Mouse (Mus musculus): ENCODE data around the gene Fxn. TPM values are rescaled to one million over a fixed set of nuclear protein-coding genes. Genes with fewer than 3 reads are reported as not detected.

Gene Fxn
- polyA plus RNA-seq (2014; fragmentation: Nextera tagmentation; extraction: Ambion mirVana), result 37.0 and 37.9 TPM in 2 replicates

DNA sequence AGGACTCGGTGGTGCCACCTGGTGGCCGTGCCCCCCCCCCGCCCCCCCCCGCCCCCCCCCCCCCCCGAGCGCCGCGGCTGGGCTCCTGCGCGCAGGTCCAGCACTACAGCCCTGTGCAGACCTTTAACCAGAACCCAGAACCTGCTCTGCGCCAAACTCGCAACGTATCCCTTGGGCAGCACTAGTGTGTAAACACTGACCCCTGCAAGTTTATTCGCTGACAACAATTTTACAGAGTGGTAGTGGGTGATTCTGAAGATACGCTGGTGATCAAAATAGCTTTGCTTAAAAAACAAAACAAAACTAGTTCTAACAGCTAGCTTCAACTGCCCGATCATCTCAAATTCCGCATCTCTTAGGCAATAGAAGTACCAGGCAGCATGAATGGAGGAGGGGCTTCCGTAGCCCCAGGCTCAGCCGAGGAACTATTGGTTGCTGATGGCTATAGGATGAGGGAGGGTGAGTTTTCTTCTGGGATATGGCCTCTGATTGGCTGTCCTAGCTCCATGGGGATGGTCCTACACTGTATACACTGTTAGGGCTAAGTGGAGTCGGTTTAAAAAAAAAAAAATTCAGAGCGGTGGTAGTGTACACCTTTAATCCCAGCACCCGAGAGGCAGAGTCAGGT, at the start of gene Fxn:
Fxn (minus strand) TSS at position 5 of the 628 bp plus-strand sequence.
- peak within 1 kb of the TSS; percentile 90 for H3K4me2 ChIP-seq (ENCODE audit: low read length)
- H3K27ac ChIP-seq (replicated peaks; ENCODE audit: low read depth, low read length), result peak within 1 kb of the TSS; percentile 81
- H3K9me3 ChIP-seq (ENCODE audit: control insufficient read depth, low read length), result no peaks in the 10 kb centered on the region
- under 1% methylated on average over 14 of the region's 22 CpGs for WGBS
- peaks cover 8% of the 10 kb centered on the region; the same call in 1 of the 2 replicates for H3K4me1 ChIP-seq (ENCODE audit: control insufficient read depth, insufficient read depth, low read length)
- no peaks in the 10 kb centered on the region for H3K36me3 ChIP-seq (ENCODE audit: control insufficient read depth, insufficient read depth, low read length)
- peak; percentile 91 for ATAC-seq (ENCODE audit: low FRiP score, low TSS enrichment)
- H3K9ac ChIP-seq (replicated peaks; ENCODE audit: low read length), result peak within 1 kb of the TSS; percentile 68
- no peaks in the 10 kb centered on the region for H3K27me3 ChIP-seq (ENCODE audit: control insufficient read depth, insufficient read depth, low read length)
- peak; percentile 86 for DNase-seq
- peak within 1 kb of the TSS; percentile 66 for H3K4me3 ChIP-seq (replicated peaks; ENCODE audit: low read depth, low read length)

DNA sequence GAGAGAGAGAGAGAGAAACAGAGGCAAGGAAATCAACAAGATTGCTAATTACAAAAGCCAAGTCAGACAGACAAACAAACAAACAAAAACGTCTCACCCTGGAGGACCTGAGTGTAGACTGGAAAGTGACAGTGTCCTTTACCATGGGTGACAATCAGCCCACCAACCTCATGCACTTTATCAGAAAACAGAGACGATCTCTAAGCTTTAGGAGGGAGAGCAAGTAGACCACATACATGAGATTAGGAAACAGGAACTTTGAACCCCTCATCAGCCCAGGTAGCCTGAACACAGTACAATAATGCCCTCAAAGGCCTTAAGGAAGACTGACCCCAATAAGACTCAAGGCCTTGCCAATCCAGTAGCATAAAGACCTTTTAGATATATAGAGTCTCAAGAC, 47.5 kb upstream of the Fxn start:
- 77% methylated on average over 2 of the region's 2 CpGs for WGBS
- H3K4me3 ChIP-seq (replicated peaks; ENCODE audit: low read depth, low read length), result no peak overlapping the region
- no peak overlapping the region for H3K4me2 ChIP-seq (ENCODE audit: low read length)
- H3K4me1 ChIP-seq (ENCODE audit: control insufficient read depth, insufficient read depth, low read length), result peaks cover 8% of the 10 kb centered on the region; the same call in 1 of the 2 replicates
- no peak overlapping the region for H3K27ac ChIP-seq (replicated peaks; ENCODE audit: low read depth, low read length)
- H3K9me3 ChIP-seq (ENCODE audit: control insufficient read depth, low read length), result no peaks in the 10 kb centered on the region
- DNase-seq (no peak), ATAC-seq (ENCODE audit: low FRiP score, low TSS enrichment) (no peak)
- H3K36me3 ChIP-seq (ENCODE audit: control insufficient read depth, insufficient read depth, low read length), result no peaks in the 10 kb centered on the region
- no peaks in the 10 kb centered on the region for H3K27me3 ChIP-seq (ENCODE audit: control insufficient read depth, insufficient read depth, low read length)
- H3K9ac ChIP-seq (replicated peaks; ENCODE audit: low read length), result no peak overlapping the region

DNA sequence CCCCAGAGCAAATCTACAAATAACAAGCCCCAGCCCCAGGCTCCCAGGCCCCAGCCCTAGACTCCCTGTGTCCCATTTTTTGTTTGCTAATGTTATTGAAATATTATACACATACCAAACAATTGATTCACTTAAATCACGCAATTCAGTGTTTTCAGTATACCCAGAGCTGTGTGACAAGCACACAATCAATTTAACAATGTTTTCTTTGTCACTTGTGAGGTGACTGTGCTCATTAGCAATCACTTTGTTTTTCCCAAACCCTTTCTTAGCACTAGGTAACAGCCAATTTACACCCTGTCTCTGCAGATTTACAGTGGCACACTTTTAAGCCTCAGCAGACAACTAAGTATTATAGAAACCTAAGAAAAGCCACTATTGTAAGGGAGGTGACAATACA, 46.6 kb upstream of the Fxn start:
- no peak for DNase-seq
- 51% methylated on average over 1 of the region's 1 CpGs for WGBS
- no peak for ATAC-seq (ENCODE audit: low FRiP score, low TSS enrichment)

DNA sequence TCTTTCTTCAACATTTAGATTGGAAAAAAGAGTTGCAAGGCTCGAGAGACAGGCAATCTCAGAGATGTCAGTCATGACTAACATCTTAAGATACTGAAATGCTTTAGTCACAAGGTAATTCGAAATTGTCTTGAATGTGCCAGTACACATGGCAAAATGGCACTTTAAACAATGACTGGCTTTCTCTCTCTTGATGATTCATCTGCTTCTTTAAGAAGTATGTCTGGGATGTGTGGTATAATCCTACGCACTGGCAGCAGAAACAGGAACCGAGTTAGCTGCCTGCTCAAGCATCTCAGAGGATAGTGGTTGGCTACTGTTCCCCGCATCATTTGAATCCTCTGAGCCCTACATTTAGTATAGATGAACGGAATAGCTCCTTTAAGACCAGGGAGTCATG, 45.3 kb upstream of the Fxn start:
- Histone ChIP-seq H3K4me1 (ENCODE audit: control insufficient read depth, insufficient read depth, low read length) (peaks cover 8% of the 10 kb centered on the region; the same call in 1 of the 2 replicates), H3K4me3 (replicated peaks; ENCODE audit: low read depth, low read length) (no peak overlapping the region), H3K9ac (replicated peaks; ENCODE audit: low read length) (no peak overlapping the region), H3K36me3 (ENCODE audit: control insufficient read depth, insufficient read depth, low read length) (no peaks in the 10 kb centered on the region), H3K9me3 (ENCODE audit: control insufficient read depth, low read length) (no peaks in the 10 kb centered on the region), H3K4me2 (ENCODE audit: low read length) (no peak overlapping the region), H3K27ac (replicated peaks; ENCODE audit: low read depth, low read length) (no peak overlapping the region), H3K27me3 (ENCODE audit: control insufficient read depth, insufficient read depth, low read length) (no peaks in the 10 kb centered on the region)
- ATAC-seq (ENCODE audit: low FRiP score, low TSS enrichment) (no peak), DNase-seq (no peak)
- WGBS, result 83% methylated on average over 6 of the region's 6 CpGs

More for the DNA sequence above, 46.6 kb upstream of the Fxn start:
- Histone ChIP-seq H3K9me3 (ENCODE audit: control insufficient read depth, low read length) (no peaks in the 10 kb centered on the region), H3K4me1 (ENCODE audit: control insufficient read depth, insufficient read depth, low read length) (peaks cover 8% of the 10 kb centered on the region; the same call in 1 of the 2 replicates), H3K4me3 (replicated peaks; ENCODE audit: low read depth, low read length) (no peak overlapping the region), H3K9ac (replicated peaks; ENCODE audit: low read length) (no peak overlapping the region), H3K27ac (replicated peaks; ENCODE audit: low read depth, low read length) (no peak overlapping the region), H3K36me3 (ENCODE audit: control insufficient read depth, insufficient read depth, low read length) (no peaks in the 10 kb centered on the region), H3K4me2 (ENCODE audit: low read length) (no peak overlapping the region), H3K27me3 (ENCODE audit: control insufficient read depth, insufficient read depth, low read length) (no peaks in the 10 kb centered on the region)

DNA sequence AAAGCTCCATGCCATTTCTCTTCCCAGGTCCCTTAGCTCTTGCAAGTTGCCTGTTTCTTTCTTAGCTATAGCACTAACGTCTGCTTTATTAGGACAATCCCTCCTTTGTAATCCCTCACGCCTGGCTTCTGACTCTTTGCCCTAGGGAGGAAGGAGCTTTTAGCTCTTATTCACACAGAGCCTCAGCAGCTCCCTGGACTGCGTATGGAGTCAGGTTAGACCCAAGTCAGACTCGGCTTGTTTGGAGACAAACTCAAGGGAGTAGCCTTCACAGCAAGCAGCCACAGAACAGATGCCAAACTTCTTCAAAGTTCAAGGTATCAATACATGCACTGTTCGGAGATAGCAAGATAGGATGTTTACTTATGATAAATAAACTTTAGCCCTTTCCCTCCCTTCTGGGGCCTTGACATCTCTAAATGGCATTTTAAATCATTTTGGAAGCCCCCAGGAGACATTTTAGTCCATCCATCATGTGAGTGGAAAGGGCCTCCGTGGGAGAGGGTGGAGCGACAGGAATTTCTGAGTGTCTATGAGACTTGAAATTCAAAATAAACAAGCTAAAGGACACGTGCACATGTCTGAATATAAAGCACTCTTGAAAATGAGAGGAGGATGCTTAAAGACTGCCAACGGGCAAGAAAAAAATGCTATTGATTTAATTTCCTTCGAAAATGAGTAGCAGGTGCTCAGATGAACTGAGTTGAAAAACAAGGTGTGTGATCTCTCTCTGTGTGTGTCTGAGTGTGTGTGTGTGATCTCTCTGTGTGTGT, 43.6 kb upstream of the Fxn start:
- Histone ChIP-seq H3K27ac (replicated peaks; ENCODE audit: low read depth, low read length) (no peak overlapping the region), H3K4me2 (ENCODE audit: low read length) (no peak overlapping the region), H3K9ac (replicated peaks; ENCODE audit: low read length) (no peak overlapping the region), H3K4me1 (ENCODE audit: control insufficient read depth, insufficient read depth, low read length) (peaks cover 8% of the 10 kb centered on the region; the same call in 1 of the 2 replicates), H3K36me3 (ENCODE audit: control insufficient read depth, insufficient read depth, low read length) (no peaks in the 10 kb centered on the region), H3K9me3 (ENCODE audit: control insufficient read depth, low read length) (no peaks in the 10 kb centered on the region), H3K27me3 (ENCODE audit: control insufficient read depth, insufficient read depth, low read length) (no peaks in the 10 kb centered on the region), H3K4me3 (replicated peaks; ENCODE audit: low read depth, low read length) (no peak overlapping the region)
- no peak for DNase-seq
- WGBS, result 42% methylated on average over 10 of the region's 10 CpGs
- ATAC-seq (ENCODE audit: low FRiP score, low TSS enrichment), result no peak

DNA sequence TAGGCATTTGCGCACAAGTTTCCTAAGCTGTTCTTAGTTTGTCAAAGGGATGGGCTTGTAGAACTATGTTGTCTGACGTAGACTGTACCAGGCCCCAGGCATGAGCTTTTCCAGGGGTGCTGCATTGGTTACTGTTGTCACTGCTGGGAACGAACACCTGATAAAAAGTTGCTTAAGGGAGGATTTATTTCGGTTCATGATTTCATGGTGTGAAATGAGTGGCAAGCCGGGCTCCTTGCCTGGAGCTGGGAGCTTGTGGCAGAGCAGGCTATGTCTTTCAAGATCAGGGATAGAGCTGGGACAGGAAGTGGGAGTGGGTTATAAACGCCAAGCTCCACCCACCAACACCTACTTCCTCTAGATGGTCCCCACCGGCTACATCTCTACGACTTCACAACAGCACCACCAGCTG, 41.5 kb upstream of the Fxn start:
- no peak overlapping the region for H3K9ac ChIP-seq (replicated peaks; ENCODE audit: low read length)
- H3K4me3 ChIP-seq (replicated peaks; ENCODE audit: low read depth, low read length), result no peak overlapping the region
- H3K4me1 ChIP-seq (ENCODE audit: control insufficient read depth, insufficient read depth, low read length), result peaks cover 8% of the 10 kb centered on the region
- H3K36me3 ChIP-seq (ENCODE audit: control insufficient read depth, insufficient read depth, low read length), result no peaks in the 10 kb centered on the region
- 88% methylated on average over 8 of the region's 8 CpGs for WGBS
- ATAC-seq (ENCODE audit: low FRiP score, low TSS enrichment), result no peak
- no peaks in the 10 kb centered on the region for H3K27me3 ChIP-seq (ENCODE audit: control insufficient read depth, insufficient read depth, low read length)
- no peaks in the 10 kb centered on the region for H3K9me3 ChIP-seq (ENCODE audit: control insufficient read depth, low read length)
- no peak overlapping the region for H3K27ac ChIP-seq (replicated peaks; ENCODE audit: low read depth, low read length)
- H3K4me2 ChIP-seq (ENCODE audit: low read length), result no peak overlapping the region
- DNase-seq, result no peak

DNA sequence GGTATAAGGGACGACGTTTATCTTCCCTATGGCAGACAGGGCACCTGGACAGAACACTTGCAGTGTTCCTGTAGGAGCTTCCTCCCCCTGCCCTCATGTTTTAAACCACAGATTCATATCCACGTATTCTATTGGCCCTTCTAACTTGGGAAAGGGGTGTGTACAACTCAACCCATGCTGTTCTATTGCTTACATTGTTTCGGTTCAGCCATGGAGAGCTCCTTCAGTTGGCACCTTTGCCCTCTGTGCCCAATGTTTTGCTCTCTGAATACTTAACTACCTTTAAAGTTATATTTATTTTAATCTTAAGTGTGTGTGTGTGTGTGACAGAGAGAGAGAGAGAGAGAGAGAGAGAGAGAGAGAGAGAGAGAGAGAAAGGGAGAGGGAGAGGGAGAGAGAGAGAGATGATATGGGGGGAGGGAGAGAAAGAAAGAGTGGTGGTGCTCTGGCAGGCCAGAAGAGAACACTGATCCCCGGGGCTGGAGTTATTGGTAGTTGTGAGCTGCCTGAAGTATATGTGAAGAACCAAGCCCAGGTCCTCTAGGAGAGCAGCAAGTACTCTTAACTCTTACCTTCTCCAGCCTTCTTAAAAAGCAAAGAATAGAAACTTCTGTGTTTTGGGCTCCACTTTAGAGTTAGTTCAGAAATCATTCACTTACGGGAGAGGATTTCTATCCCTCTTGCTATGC, 41.0 kb upstream of the Fxn start:
- Histone ChIP-seq H3K27me3 (ENCODE audit: control insufficient read depth, insufficient read depth, low read length) (no peaks in the 10 kb centered on the region), H3K27ac (replicated peaks; ENCODE audit: low read depth, low read length) (no peak overlapping the region), H3K4me2 (ENCODE audit: low read length) (no peak overlapping the region), H3K4me3 (replicated peaks; ENCODE audit: low read depth, low read length) (no peak overlapping the region), H3K36me3 (ENCODE audit: control insufficient read depth, insufficient read depth, low read length) (no peaks in the 10 kb centered on the region), H3K4me1 (ENCODE audit: control insufficient read depth, insufficient read depth, low read length) (peaks cover 14% of the 10 kb centered on the region), H3K9ac (replicated peaks; ENCODE audit: low read length) (no peak overlapping the region), H3K9me3 (ENCODE audit: control insufficient read depth, low read length) (no peaks in the 10 kb centered on the region)
- 92% methylated on average over 6 of the region's 6 CpGs for WGBS
- DNase-seq (no peak), ATAC-seq (ENCODE audit: low FRiP score, low TSS enrichment) (no peak)

DNA sequence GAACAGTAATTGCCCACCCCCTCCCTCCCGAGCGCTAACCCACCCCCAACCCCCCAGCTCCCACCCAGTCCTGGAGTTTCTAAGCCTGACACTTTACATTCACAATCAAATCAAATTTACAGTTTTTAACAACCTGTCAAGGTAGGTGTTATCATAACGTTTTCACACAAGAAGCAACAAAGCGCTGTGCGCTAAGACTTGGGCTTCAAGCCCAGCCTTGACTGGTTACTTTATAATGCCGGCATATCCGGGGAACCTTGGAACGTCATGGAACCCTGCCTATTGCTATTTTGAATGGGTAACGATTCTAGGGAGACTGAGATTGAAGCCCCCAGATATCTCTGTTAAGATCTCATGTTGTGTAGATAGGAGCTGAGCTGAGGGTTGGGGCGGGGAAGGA, 37.8 kb upstream of the Fxn start:
- H3K4me1 ChIP-seq (ENCODE audit: control insufficient read depth, insufficient read depth, low read length), result peaks cover 7% of the 10 kb centered on the region
- no peak overlapping the region for H3K4me2 ChIP-seq (ENCODE audit: low read length)
- H3K9ac ChIP-seq (replicated peaks; ENCODE audit: low read length), result no peak overlapping the region
- H3K4me3 ChIP-seq (replicated peaks; ENCODE audit: low read depth, low read length), result no peak overlapping the region
- ATAC-seq (ENCODE audit: low FRiP score, low TSS enrichment) (no peak), DNase-seq (no peak)
- H3K36me3 ChIP-seq (ENCODE audit: control insufficient read depth, insufficient read depth, low read length), result no peaks in the 10 kb centered on the region
- no peaks in the 10 kb centered on the region for H3K27me3 ChIP-seq (ENCODE audit: control insufficient read depth, insufficient read depth, low read length)
- H3K9me3 ChIP-seq (ENCODE audit: control insufficient read depth, low read length), result no peaks in the 10 kb centered on the region
- no peak overlapping the region for H3K27ac ChIP-seq (replicated peaks; ENCODE audit: low read depth, low read length)
- WGBS, result 86% methylated on average over 10 of the region's 10 CpGs
